ENCODE assay signal across 8 mouse cellular contexts in genomic region chr2:74697567-74698121, GRCm38 (mm10). TPM values are rescaled to one million over a fixed set of nuclear protein-coding genes. Genes with fewer than 3 reads are reported as not detected.
A peak's percentile ranks its signal among the peaks of the same experiment; 100 is the strongest.
DNase-seq lines count a peak whose midpoint lies in the region; ATAC-seq and TF ChIP-seq lines count a peak whose summit lies in the region.

Hoxd9 (plus strand) TSS chr2:74697727.

- no peaks in the 10 kb centered on the region for H3K36me3 ChIP-seq in megakaryocyte, embryonic 14.5 days (replicated peaks; ENCODE audit: low read length)
- no peaks in the 10 kb centered on the region for H3K36me3 ChIP-seq in forebrain, embryonic 12.5 days (replicated peaks)
- H3K36me3 ChIP-seq in hindbrain, embryonic 16.5 days (ENCODE audit: control insufficient read depth, insufficient read depth, low read length), result no peaks in the 10 kb centered on the region
- no peaks in the 10 kb centered on the region for H3K36me3 ChIP-seq in liver, embryonic 13.5 days
- no peaks in the 10 kb centered on the region for H3K36me3 ChIP-seq in testis, adult 2 months (ENCODE audit: control insufficient read depth, insufficient read depth, low read length)

- TF ChIP-seq CTCF in testis, adult 2 months (IDR thresholded peaks at IDR 0.05; ENCODE audit: control insufficient read depth, insufficient read depth, insufficient replicate concordance, low read depth, low read length), result no peak

- no peak for DNase-seq in liver, embryonic 13.5 days
- no peak for DNase-seq in thymus, postnatal 10 days (ENCODE audit: low spot score in 2 of 2)
- no peak for DNase-seq in left cerebral cortex, adult 9 months (ENCODE audit: low spot score in 2 of 2)

- peak within 1 kb of the TSS; percentile 79 for H3K4me3 ChIP-seq in megakaryocyte, embryonic 14.5 days (replicated peaks)
- peak within 1 kb of the TSS; percentile 33 for H3K4me3 ChIP-seq in forebrain, embryonic 12.5 days (replicated peaks)
- peak within 1 kb of the TSS; percentile 29 for H3K4me3 ChIP-seq in hindbrain, embryonic 16.5 days (ENCODE audit: low read length)
- H3K4me3 ChIP-seq in liver, embryonic 13.5 days (replicated peaks), result peak within 1 kb of the TSS; percentile 38
- H3K4me3 ChIP-seq in testis, adult 2 months (ENCODE audit: control insufficient read depth, low read depth, low read length), result peak within 1 kb of the TSS; percentile 53

- H3K27me3 ChIP-seq in megakaryocyte, embryonic 14.5 days (replicated peaks), result peaks cover 96% of the 10 kb centered on the region
- peaks cover 98% of the 10 kb centered on the region for H3K27me3 ChIP-seq in forebrain, embryonic 12.5 days
- peaks cover 59% of the 10 kb centered on the region for H3K27me3 ChIP-seq in hindbrain, embryonic 16.5 days (replicated peaks; ENCODE audit: control insufficient read depth, insufficient read depth, low read length)
- H3K27me3 ChIP-seq in liver, embryonic 13.5 days, result peaks cover 100% of the 10 kb centered on the region
- H3K27me3 ChIP-seq in testis, adult 2 months (ENCODE audit: control insufficient read depth, insufficient read depth, low read length), result peaks cover 5% of the 10 kb centered on the region

- WGBS in forebrain, embryonic 12.5 days, result under 1% methylated on average over 43 of the region's 43 CpGs
- under 1% methylated on average over 43 of the region's 43 CpGs for WGBS in hindbrain, embryonic 16.5 days
- WGBS in liver, embryonic 13.5 days (ENCODE audit: insufficient replicate concordance), result under 1% methylated on average over 43 of the region's 43 CpGs

- H3K9me3 ChIP-seq in megakaryocyte, embryonic 14.5 days, result no peaks in the 10 kb centered on the region
- no peaks in the 10 kb centered on the region for H3K9me3 ChIP-seq in forebrain, embryonic 12.5 days
- H3K9me3 ChIP-seq in hindbrain, embryonic 16.5 days (ENCODE audit: control insufficient read depth, low read length), result no peaks in the 10 kb centered on the region; the same call in 1 of the 2 replicates
- no peaks in the 10 kb centered on the region for H3K9me3 ChIP-seq in liver, embryonic 13.5 days (replicated peaks)

- TF ChIP-seq POLR2A in testis, adult 2 months (IDR thresholded peaks at IDR 0.05; ENCODE audit: control insufficient read depth, low read depth, low read length), result no peak

- ATAC-seq in megakaryocyte, adult 5-6 weeks (ENCODE audit: poor library complexity, severe bottlenecking), result no peak
- peak; percentile 70 for ATAC-seq in forebrain, embryonic 12.5 days (ENCODE audit: low FRiP score)
- ATAC-seq in hindbrain, embryonic 16.5 days, result peak; percentile 64; the same call in 1 of the 2 replicates
- ATAC-seq in liver, embryonic 13.5 days (ENCODE audit: low read depth), result no peak

- no peak within 1 kb of the TSS for H3K9ac ChIP-seq in forebrain, embryonic 12.5 days
- no peak within 1 kb of the TSS for H3K9ac ChIP-seq in hindbrain, embryonic 16.5 days (ENCODE audit: low read depth, low read length)
- H3K9ac ChIP-seq in liver, embryonic 13.5 days, result no peak within 1 kb of the TSS

- H3K4me1 ChIP-seq in megakaryocyte, embryonic 14.5 days, result peaks cover 16% of the 10 kb centered on the region
- peaks cover 14% of the 10 kb centered on the region for H3K4me1 ChIP-seq in forebrain, embryonic 12.5 days
- H3K4me1 ChIP-seq in hindbrain, embryonic 16.5 days (ENCODE audit: control insufficient read depth, insufficient read depth, low read depth, low read length), result peaks cover 10% of the 10 kb centered on the region; the same call in 1 of the 2 replicates
- H3K4me1 ChIP-seq in liver, embryonic 13.5 days (replicated peaks), result peaks cover 9% of the 10 kb centered on the region; the same call in 1 of the 2 replicates
- H3K4me1 ChIP-seq in testis, adult 2 months (ENCODE audit: control insufficient read depth, insufficient read depth, low read length), result peaks cover 16% of the 10 kb centered on the region

- H3K27ac ChIP-seq in forebrain, embryonic 12.5 days, result no peak within 1 kb of the TSS
- no peak within 1 kb of the TSS for H3K27ac ChIP-seq in hindbrain, embryonic 16.5 days (ENCODE audit: low read depth, low read length)
- no peak within 1 kb of the TSS for H3K27ac ChIP-seq in liver, embryonic 13.5 days
- peak within 1 kb of the TSS; percentile 73 for H3K27ac ChIP-seq in testis, adult 2 months (ENCODE audit: control insufficient read depth, insufficient read depth, low read depth, low read length)

- H3K4me2 ChIP-seq in forebrain, embryonic 12.5 days, result peak within 1 kb of the TSS; percentile 54
- peak within 1 kb of the TSS; percentile 53 for H3K4me2 ChIP-seq in hindbrain, embryonic 16.5 days (ENCODE audit: low read length)
- H3K4me2 ChIP-seq in liver, embryonic 13.5 days, result peak within 1 kb of the TSS; percentile 50

RNA-seq across cellular contexts. Expression of gene Hoxd9, which starts in this region (rescaled TPM):
- polyA plus RNA-seq in megakaryocyte, embryonic 14.5 days (2012; ENCODE audit: insufficient read depth, low replicate concordance), result not detected in 2 replicates
- not detected in 2 replicates for total RNA-seq in megakaryocyte, adult 5-6 weeks (2015)
- not detected in 2 replicates for total RNA-seq in megakaryocyte, adult 5-6 weeks (2017)
- not detected in 2 replicates for polyA plus RNA-seq in forebrain, embryonic 12.5 days (2016; fragmentation: Nextera tagmentation; extraction: Ambion mirVana)
- 0.07 TPM in 1 of 2 replicates, not detected in the other for polyA plus RNA-seq in hindbrain, embryonic 16.5 days (2015; fragmentation: Nextera tagmentation; extraction: Ambion mirVana)
- not detected in 2 replicates for polyA plus RNA-seq in liver, embryonic 13.5 days (2015; fragmentation: Nextera tagmentation; extraction: Ambion mirVana)
- polyA plus RNA-seq in testis, adult 2 months (2012; rRNA removed), result 1.8 and 2.0 TPM in 2 replicates

Comparison
In these comparisons a context has a peak if more than half of its experiments do, and no peak if none do; other contexts are left out.
1. Peak in ATAC-seq, H3K4me3 ChIP-seq and H3K4me2 ChIP-seq in forebrain, embryonic 12.5 days; RNA of the gene not detected or under 1 TPM.
2. Peak in ATAC-seq, H3K4me3 ChIP-seq and H3K4me2 ChIP-seq in hindbrain, embryonic 16.5 days; RNA of the gene not detected or under 1 TPM.
3. H3K4me3 ChIP-seq: peak in every context shown above with its lines; median percentile 79 in megakaryocyte, embryonic 14.5 days; 53 in testis, adult 2 months; 38 in liver, embryonic 13.5 days; 33 in forebrain, embryonic 12.5 days; 29 in hindbrain, embryonic 16.5 days.